Mouse (Mus musculus): ENCODE data around the gene Pgs1. TPM values are rescaled to one million over a fixed set of nuclear protein-coding genes. Genes with fewer than 3 reads are reported as not detected.
A peak's percentile ranks its signal among the peaks of the same experiment; 100 is the strongest.

Gene Pgs1
- polyA plus RNA-seq, 1 experiment from 2014 or later: 37.5 TPM

- Histone ChIP-seq H3K9me3 (ENCODE audit: low read length) (no peaks in the 10 kb centered on the region), H3K4me1 (ENCODE audit: insufficient read depth, low read length) (peaks cover 19% of the 10 kb centered on the region), H3K9ac (replicated peaks; ENCODE audit: low read length) (no peak overlapping the region), H3K27ac (ENCODE audit: low read length) (peak overlapping the region; percentile 19; the same call in 1 of the 2 replicates), H3K27me3 (ENCODE audit: insufficient read depth, low read length) (no peaks in the 10 kb centered on the region), H3K4me2 (replicated peaks; ENCODE audit: low read depth, low read length) (no peak overlapping the region), H3K36me3 (ENCODE audit: insufficient read depth, low read length) (peaks cover 39% of the 10 kb centered on the region), H3K4me3 (ENCODE audit: low read length) (no peak overlapping the region)
- no peak for ATAC-seq (ENCODE audit: low FRiP score, low TSS enrichment)
- WGBS: 66% methylated on average over 7 of the region's 7 CpGs
Observed at GRCm38 (mm10) chr11:118023475-118023874, 37.4 kb downstream of the Pgs1 start.

DNA sequence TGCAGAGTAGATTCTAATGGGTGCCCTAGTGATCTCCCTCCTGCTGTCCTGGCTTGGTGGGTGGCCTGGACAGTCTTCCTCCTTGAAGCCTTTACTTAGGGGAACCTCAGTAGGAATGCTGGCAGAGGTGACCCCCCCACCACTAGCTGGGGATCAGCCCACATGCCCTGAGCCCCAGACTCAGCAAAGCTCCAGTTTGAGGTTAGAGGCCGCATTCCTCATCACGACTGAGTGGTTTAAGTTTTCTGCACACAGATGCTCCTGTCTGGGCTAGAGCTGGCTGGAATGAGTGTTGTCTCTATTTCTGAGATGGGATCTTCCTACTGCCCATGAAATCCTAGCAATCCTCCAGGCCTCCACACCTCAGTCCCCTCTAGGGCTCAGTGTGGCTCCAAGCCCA, 38.0 kb downstream of the Pgs1 start:
- 0 out of 2 replicates have a peak, but pooled peaks have one; percentile 18 for ATAC-seq (ENCODE audit: low FRiP score, low TSS enrichment)
- 34% methylated on average over 2 of the region's 2 CpGs for WGBS
- Histone ChIP-seq H3K27ac (ENCODE audit: low read length) (peak overlapping the region; percentile 61), H3K4me2 (replicated peaks; ENCODE audit: low read depth, low read length) (no peak overlapping the region), H3K4me1 (ENCODE audit: insufficient read depth, low read length) (peaks cover 19% of the 10 kb centered on the region), H3K9me3 (ENCODE audit: low read length) (no peaks in the 10 kb centered on the region), H3K4me3 (ENCODE audit: low read length) (no peak overlapping the region), H3K36me3 (ENCODE audit: insufficient read depth, low read length) (peaks cover 36% of the 10 kb centered on the region), H3K27me3 (ENCODE audit: insufficient read depth, low read length) (no peaks in the 10 kb centered on the region), H3K9ac (replicated peaks; ENCODE audit: low read length) (no peak overlapping the region)

- Histone ChIP-seq H3K9ac (replicated peaks; ENCODE audit: low read length) (no peak overlapping the region), H3K27me3 (ENCODE audit: insufficient read depth, low read length) (no peaks in the 10 kb centered on the region), H3K4me1 (ENCODE audit: insufficient read depth, low read length) (peaks cover 8% of the 10 kb centered on the region; the same call in 1 of the 2 replicates), H3K9me3 (ENCODE audit: low read length) (no peaks in the 10 kb centered on the region), H3K4me2 (replicated peaks; ENCODE audit: low read depth, low read length) (no peak overlapping the region), H3K36me3 (ENCODE audit: insufficient read depth, low read length) (peaks cover 16% of the 10 kb centered on the region; the same call in 1 of the 2 replicates), H3K27ac (ENCODE audit: low read length) (no peak overlapping the region), H3K4me3 (ENCODE audit: low read length) (no peak overlapping the region)
- 92% methylated on average over 6 of the region's 6 CpGs for WGBS
- no peak for ATAC-seq (ENCODE audit: low FRiP score, low TSS enrichment)
Observed at GRCm38 (mm10) chr11:118029170-118029569, 43.1 kb downstream of the Pgs1 start.

DNA sequence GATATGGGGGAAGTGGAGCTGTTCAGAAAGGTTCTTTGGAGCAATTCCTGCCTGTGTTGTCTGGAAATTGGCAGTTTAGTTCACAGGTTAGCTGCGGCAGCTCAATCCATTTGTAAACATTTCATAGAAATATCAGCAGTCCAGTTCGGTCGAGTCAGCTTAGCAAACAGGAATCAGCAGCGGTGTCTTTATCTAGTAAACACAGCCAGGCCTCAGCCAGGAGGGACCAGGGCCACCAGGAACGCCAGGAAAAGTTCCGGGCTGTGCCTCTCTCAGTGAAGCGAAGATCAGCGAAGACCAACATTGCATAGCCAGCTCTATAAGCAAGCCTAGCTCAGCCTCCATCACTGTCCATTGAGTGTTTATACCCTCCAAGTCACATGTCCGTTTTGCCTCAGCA, 45.0 kb downstream of the Pgs1 start:
- no peak overlapping the region for H3K9ac ChIP-seq (replicated peaks; ENCODE audit: low read length)
- no peaks in the 10 kb centered on the region for H3K27me3 ChIP-seq (ENCODE audit: insufficient read depth, low read length)
- H3K36me3 ChIP-seq (ENCODE audit: insufficient read depth, low read length): peaks cover 12% of the 10 kb centered on the region; the same call in 1 of the 2 replicates
- no peak for ATAC-seq (ENCODE audit: low FRiP score, low TSS enrichment)
- no peaks in the 10 kb centered on the region for H3K9me3 ChIP-seq (ENCODE audit: low read length)
- 96% methylated on average over 9 of the region's 9 CpGs for WGBS
- H3K4me1 ChIP-seq (ENCODE audit: insufficient read depth, low read length): peaks cover 13% of the 10 kb centered on the region
- no peak overlapping the region for H3K4me2 ChIP-seq (replicated peaks; ENCODE audit: low read depth, low read length)
- no peak overlapping the region for H3K27ac ChIP-seq (ENCODE audit: low read length)
- H3K4me3 ChIP-seq (ENCODE audit: low read length): no peak overlapping the region

- H3K36me3 ChIP-seq (ENCODE audit: insufficient read depth, low read length): peaks cover 5% of the 10 kb centered on the region; the same call in 1 of the 2 replicates
- H3K4me3 ChIP-seq (ENCODE audit: low read length): no peak overlapping the region
- no peak for ATAC-seq (ENCODE audit: low FRiP score, low TSS enrichment)
- no peak overlapping the region for H3K4me2 ChIP-seq (replicated peaks; ENCODE audit: low read depth, low read length)
- H3K9ac ChIP-seq (replicated peaks; ENCODE audit: low read length): no peak overlapping the region
- H3K4me1 ChIP-seq (ENCODE audit: insufficient read depth, low read length): peaks cover 17% of the 10 kb centered on the region
- no peaks in the 10 kb centered on the region for H3K27me3 ChIP-seq (ENCODE audit: insufficient read depth, low read length)
- no peaks in the 10 kb centered on the region for H3K9me3 ChIP-seq (ENCODE audit: low read length)
- 51% methylated on average over 13 of the region's 13 CpGs for WGBS
- no peak overlapping the region for H3K27ac ChIP-seq (ENCODE audit: low read length)
Observed at GRCm38 (mm10) chr11:118034395-118034794, 48.3 kb downstream of the Pgs1 start.

DNA sequence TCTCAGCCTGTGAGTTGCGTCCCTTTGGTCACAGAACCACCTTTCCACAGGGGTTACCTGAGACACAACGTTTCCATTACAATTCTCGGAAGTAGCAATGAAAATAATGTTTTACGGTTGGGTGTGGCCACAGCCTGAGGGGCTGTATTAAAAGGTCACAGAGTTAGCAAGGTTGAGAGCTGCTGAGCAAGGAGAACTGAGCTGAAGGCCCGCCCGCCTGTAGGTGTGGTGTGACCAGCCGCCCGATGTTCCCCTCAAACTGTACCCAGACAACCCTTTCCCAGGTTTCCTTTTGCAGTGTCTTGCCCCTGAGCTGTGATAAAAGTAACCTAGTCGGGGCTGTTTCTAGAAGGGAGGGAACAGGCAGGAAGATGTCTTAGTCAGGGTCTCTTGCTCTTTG, 49.0 kb downstream of the Pgs1 start:
- no peak overlapping the region for H3K4me2 ChIP-seq (replicated peaks; ENCODE audit: low read depth, low read length)
- H3K9ac ChIP-seq (replicated peaks; ENCODE audit: low read length): 0 out of 2 replicates have a peak overlapping the region, but pooled peaks have one; percentile 35
- H3K27me3 ChIP-seq (ENCODE audit: insufficient read depth, low read length): no peaks in the 10 kb centered on the region
- H3K9me3 ChIP-seq (ENCODE audit: low read length): no peaks in the 10 kb centered on the region
- H3K4me3 ChIP-seq (ENCODE audit: low read length): no peak overlapping the region
- H3K27ac ChIP-seq (ENCODE audit: low read length): no peak overlapping the region
- peaks cover 17% of the 10 kb centered on the region for H3K4me1 ChIP-seq (ENCODE audit: insufficient read depth, low read length)
- H3K36me3 ChIP-seq (ENCODE audit: insufficient read depth, low read length): peaks cover 5% of the 10 kb centered on the region; the same call in 1 of the 2 replicates
- WGBS: 19% methylated on average over 9 of the region's 9 CpGs
- no peak for ATAC-seq (ENCODE audit: low FRiP score, low TSS enrichment)

DNA sequence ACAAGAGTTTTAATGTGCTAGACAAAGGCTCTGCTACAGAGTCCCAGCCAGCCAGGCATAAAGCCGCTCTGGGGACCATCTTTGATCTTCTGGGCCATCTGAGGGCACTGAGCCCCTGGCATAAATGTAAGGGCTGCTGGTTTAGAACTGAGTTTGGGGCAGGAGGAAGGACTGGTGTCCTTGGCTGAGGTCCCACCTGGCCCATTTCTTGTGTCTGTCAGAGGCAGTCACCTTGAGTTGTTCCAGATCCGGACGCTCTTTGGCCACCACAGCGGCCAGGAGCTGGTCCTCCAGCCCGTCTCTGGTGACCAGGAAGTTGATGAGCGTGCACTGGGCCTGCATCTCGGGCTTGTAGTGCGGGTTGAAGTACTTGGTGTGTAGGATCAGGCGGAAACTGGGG, 56.7 kb downstream of the Pgs1 start:
- no peak for ATAC-seq (ENCODE audit: low FRiP score, low TSS enrichment)
- H3K4me3 ChIP-seq (ENCODE audit: low read length): no peak overlapping the region
- no peaks in the 10 kb centered on the region for H3K36me3 ChIP-seq (ENCODE audit: insufficient read depth, low read length)
- WGBS: 62% methylated on average over 9 of the region's 9 CpGs
- H3K27me3 ChIP-seq (ENCODE audit: insufficient read depth, low read length): no peaks in the 10 kb centered on the region
- H3K4me2 ChIP-seq (replicated peaks; ENCODE audit: low read depth, low read length): peak overlapping the region; percentile 21; the same call in 1 of the 2 replicates
- no peaks in the 10 kb centered on the region for H3K9me3 ChIP-seq (ENCODE audit: low read length)
- 0 out of 2 replicates have a peak overlapping the region, but pooled peaks have one; percentile 31 for H3K9ac ChIP-seq (replicated peaks; ENCODE audit: low read length)
- peak overlapping the region; percentile 76 for H3K27ac ChIP-seq (ENCODE audit: low read length)
- peaks cover 29% of the 10 kb centered on the region for H3K4me1 ChIP-seq (ENCODE audit: insufficient read depth, low read length)

- WGBS: 13% methylated on average over 14 of the region's 14 CpGs
- no peaks in the 10 kb centered on the region for H3K36me3 ChIP-seq (ENCODE audit: insufficient read depth, low read length)
- no peak overlapping the region for H3K9ac ChIP-seq (replicated peaks; ENCODE audit: low read length)
- H3K9me3 ChIP-seq (ENCODE audit: low read length): no peaks in the 10 kb centered on the region
- no peaks in the 10 kb centered on the region for H3K27me3 ChIP-seq (ENCODE audit: insufficient read depth, low read length)
- peak overlapping the region; percentile 76 for H3K27ac ChIP-seq (ENCODE audit: low read length)
- ATAC-seq (ENCODE audit: low FRiP score, low TSS enrichment): peak; percentile 80
- H3K4me3 ChIP-seq (ENCODE audit: low read length): no peak overlapping the region
- peaks cover 29% of the 10 kb centered on the region for H3K4me1 ChIP-seq (ENCODE audit: insufficient read depth, low read length)
- H3K4me2 ChIP-seq (replicated peaks; ENCODE audit: low read depth, low read length): peak overlapping the region; percentile 21; the same call in 1 of the 2 replicates
Observed at GRCm38 (mm10) chr11:118043293-118043907, 57.3 kb downstream of the Pgs1 start.

GRCm38 (mm10) chr11:118049641-118050040, 63.5 kb downstream of the Pgs1 start:
- no peak for ATAC-seq (ENCODE audit: low FRiP score, low TSS enrichment)
- H3K4me2 ChIP-seq (replicated peaks; ENCODE audit: low read depth, low read length): no peak overlapping the region
- 39% methylated on average over 8 of the region's 8 CpGs for WGBS

DNA sequence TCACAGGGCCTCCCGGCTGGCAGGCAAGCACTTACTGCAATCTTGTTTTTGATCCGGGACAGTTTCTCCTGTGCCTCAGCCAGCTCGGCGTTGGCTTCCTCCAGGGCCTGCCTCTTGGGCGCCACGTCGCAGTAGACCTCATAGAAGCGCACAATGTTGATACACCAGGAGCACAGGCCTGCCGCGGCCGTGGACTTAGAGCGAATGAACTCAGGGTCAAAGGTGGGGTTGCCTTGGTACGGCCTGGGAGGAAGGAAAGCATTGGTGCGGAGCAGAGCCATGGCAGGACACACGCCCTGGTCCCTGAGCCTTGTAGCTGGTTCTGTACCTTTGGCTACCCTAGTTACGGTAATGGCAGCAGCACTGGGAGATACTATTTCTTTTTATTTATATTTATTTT, 64.1 kb downstream of the Pgs1 start:
- Histone ChIP-seq H3K27me3 (ENCODE audit: insufficient read depth, low read length) (no peaks in the 10 kb centered on the region), H3K9ac (replicated peaks; ENCODE audit: low read length) (no peak overlapping the region), H3K4me2 (replicated peaks; ENCODE audit: low read depth, low read length) (no peak overlapping the region), H3K9me3 (ENCODE audit: low read length) (no peaks in the 10 kb centered on the region), H3K27ac (ENCODE audit: low read length) (no peak overlapping the region), H3K36me3 (ENCODE audit: insufficient read depth, low read length) (no peaks in the 10 kb centered on the region), H3K4me3 (ENCODE audit: low read length) (no peak overlapping the region), H3K4me1 (ENCODE audit: insufficient read depth, low read length) (peaks cover 7% of the 10 kb centered on the region)
- ATAC-seq (ENCODE audit: low FRiP score, low TSS enrichment): no peak
- 67% methylated on average over 16 of the region's 16 CpGs for WGBS

More at GRCm38 (mm10) chr11:118049641-118050040, 63.5 kb downstream of the Pgs1 start:
- no peaks in the 10 kb centered on the region for H3K27me3 ChIP-seq (ENCODE audit: insufficient read depth, low read length)
- H3K9ac ChIP-seq (replicated peaks; ENCODE audit: low read length): no peak overlapping the region
- H3K4me1 ChIP-seq (ENCODE audit: insufficient read depth, low read length): peaks cover 8% of the 10 kb centered on the region
- H3K27ac ChIP-seq (ENCODE audit: low read length): no peak overlapping the region
- no peaks in the 10 kb centered on the region for H3K36me3 ChIP-seq (ENCODE audit: insufficient read depth, low read length)
- no peak overlapping the region for H3K4me3 ChIP-seq (ENCODE audit: low read length)
- H3K9me3 ChIP-seq (ENCODE audit: low read length): no peaks in the 10 kb centered on the region
